Mouse (Mus musculus): ENCODE data around the gene Rabl2.

Rabl2 gene

GRCm38 (mm10) chr15:89591723-89592455, at the start of gene Rabl2:
Gene Rabl2 (minus strand): TSS chr15:89591923.
- DNase-seq (ENCODE audit: low spot score) = peak; percentile 84

- peak; percentile 82 for DNase-seq (ENCODE audit: low spot score)
Measured at GRCm38 (mm10) chr15:89623626-89623959, 31.9 kb upstream of the Rabl2 start.

- DNase-seq (ENCODE audit: low spot score) = no peak
Measured at GRCm38 (mm10) chr15:89622959-89623625, 31.4 kb upstream of the Rabl2 start.

- DNase-seq (ENCODE audit: low spot score) = peak; percentile 34
Measured at GRCm38 (mm10) chr15:89622312-89622958, 30.7 kb upstream of the Rabl2 start.

DNA sequence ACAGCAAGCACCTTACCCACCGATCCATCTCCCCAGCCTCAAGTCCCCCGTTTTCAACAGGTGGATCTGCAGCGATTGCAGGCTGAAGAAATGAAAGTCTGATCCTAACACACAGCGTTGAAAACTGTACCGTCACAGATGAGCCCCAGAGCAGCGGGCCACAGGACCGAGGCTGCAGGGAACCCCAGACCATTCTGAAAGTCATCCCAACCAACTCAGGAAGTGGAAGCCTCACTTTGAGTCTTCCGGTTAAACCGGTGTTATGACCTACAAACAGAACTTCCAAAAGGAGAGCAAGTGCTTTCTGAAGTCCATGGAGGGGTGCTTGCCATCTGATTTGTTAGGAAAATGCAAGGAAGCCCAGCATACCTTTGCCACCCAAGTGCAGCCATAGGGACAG, 16.2 kb upstream of the Rabl2 start:
- DNase-seq (ENCODE audit: low spot score) = no peak

DNA sequence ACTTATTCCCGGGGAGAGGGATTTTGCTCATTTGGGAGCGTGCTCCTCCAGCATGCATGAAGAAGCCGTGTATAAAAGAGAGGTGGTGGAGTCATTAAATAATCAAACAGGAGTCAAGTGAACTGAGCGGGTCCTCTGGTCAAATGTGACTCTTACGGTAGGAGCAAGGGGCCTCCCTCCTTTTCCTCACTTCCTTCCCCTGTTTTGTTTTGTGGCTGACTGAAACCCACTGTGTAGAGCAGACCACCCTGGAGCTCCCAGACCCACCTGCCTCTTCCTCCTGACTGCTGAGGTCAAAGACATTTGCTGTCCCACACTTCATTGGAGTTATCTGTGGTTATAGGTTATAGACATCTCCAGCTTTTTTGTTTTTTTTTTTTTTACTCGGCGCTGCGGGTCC, 15.8 kb upstream of the Rabl2 start:
- DNase-seq (ENCODE audit: low spot score) = no peak

DNA sequence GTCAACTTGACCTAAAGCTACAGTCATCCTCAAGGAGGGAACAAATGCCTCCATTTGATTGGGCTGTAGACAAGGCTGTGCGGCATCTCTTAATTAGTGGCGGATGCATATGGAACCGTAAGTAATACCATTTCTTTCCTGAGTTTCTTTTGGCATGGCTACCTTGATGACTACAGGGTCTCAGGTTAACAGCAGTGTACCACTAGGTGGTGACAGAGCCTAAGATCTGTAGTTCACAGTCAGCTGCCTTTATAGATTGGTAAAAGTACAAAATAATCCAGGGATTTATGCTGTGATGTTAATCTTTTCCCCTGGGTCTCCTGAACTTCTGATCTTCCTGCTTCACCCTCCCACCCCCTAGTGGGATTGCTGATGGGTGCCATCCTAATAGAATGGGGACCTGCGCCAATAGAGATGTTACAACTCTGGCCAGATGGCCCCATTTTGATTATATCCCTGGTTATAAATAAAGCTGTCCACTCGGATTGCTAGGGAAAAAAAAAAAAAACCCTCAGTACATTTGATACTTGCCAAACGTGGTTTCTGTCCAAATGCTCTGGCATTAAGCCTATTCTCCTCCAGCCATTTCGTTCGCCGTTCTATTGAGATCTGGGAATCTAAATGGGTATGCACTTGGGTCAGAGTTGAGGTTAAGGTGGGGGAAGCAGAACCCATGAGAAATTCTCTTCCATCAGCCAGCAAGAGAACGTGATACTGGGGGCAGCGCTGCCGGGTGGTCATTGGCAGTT, 14.3 kb upstream of the Rabl2 start:
- no peak for DNase-seq (ENCODE audit: low spot score)

DNA sequence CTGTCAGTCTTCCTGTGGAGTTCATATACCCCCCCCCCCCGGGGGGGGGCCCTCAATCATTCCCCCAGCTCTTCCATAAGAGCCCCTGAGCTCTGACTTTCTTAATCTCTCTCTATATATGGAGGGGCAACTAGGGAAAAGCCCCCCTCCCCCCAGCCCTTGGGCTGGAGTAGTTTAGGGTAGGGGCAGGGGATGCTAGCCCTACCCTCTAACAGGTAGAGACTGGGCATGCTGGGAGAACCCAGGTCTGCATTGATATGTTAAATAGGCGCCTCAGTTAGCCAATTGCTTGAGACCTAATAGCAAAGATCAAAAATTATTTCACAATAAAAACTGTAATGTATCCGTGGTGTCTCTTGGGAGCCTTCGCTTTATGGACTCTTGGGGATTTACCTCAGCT, 825 bp upstream of the Rabl2 start:
- DNase-seq (ENCODE audit: low spot score) = no peak

DNA sequence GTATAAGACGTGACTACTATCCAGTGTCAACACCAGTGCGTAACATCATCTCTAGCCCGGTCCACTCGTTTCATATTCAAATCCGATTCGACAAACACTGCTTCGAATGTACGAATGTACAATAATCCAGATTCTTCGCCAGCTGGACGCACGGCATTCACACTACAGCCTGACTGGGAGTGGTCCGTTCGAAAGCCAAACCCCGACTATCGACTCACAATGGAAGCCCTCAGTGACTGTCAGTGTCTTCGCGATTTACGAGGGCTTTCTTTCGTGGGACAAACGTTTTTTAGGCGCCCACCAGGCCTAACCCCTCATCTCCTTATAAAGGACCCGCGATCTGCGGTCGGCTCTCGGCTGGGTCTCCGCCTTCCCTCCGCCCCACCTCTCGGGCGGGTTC, 406 bp downstream of the Rabl2 start:
- peak; percentile 17 for DNase-seq (ENCODE audit: low spot score)

DNA sequence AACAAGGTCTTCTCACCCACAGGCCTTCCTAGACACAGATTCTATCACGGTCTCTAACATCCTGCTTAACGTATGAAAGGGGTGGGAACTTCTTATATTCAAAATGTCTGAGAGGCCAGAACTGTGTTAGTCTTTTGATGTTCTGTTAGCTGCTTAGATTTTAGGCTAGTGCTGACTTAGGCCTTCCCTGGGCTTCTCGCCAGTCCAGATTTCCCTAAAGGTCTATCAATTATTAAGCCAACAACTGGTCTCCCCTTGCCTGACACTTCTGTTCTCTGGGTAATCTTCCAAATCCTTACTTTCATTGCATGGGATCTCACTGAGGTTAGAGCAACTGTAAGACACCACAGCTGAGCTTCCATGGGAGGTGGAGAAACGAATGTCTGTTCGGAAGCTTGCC, 2.6 kb downstream of the Rabl2 start:
- DNase-seq (ENCODE audit: low spot score) = no peak

DNA sequence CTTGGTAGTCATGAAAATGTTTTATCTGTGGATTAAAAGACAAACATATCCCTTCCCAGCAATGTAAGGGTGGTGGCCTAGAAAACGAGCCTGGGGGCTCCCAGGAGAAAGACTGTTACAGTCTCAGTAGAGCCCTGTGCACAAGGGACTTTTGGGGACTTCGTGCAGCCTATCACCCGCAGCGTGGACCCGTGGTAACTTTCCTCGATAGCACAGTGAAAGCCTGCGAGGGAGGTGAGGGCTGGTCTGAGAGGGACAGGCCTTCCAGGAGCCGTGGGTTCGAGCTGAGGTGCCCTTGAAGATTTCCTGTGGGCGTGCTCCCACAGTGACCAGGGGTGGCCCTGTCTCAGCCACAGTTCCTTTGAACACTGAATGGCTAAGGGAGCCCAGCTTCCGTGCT, 6.1 kb downstream of the Rabl2 start:
- no peak for DNase-seq (ENCODE audit: low spot score)

- no peak for DNase-seq (ENCODE audit: low spot score)
Measured at GRCm38 (mm10) chr15:89585101-89585500, 6.6 kb downstream of the Rabl2 start.

DNA sequence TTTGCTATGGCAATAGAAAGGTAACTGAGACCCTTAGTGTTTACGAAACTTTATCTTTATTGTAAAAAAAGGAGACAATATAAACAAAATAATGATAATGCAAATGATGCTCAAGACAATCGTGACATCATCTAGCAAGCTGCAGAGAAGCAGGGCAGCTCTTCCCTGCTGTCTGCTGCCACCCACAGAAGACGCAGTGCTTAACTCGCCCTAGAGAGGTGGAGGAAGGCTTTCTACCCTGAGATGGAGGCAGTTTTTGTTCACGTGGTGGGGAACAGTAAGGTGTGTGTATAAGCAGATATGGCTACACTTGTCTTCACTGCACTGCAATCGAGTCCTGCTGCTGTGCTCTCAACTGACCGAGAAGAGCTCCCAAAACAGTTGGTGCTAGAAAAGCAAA, 9.2 kb downstream of the Rabl2 start:
- DNase-seq (ENCODE audit: low spot score) = no peak

DNA sequence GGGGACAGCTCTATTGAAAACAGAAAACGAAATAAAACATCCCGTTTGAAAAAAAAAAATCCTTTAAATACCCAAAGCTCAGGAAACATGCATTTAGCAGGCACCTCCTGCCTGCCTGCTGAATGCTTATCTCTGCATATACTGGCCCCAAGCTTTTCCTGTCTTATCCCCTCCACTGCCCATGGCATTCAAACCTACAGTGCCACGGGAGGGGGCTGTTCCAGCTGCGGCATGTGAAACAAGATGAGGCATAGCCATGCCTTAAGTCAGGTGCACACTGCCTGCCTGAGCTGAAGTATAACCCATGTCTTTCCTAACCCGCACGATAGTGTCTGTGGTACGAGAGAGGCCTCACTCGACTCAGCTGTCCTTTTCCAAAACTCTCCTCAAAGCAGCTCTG, 19.6 kb downstream of the Rabl2 start:
- no peak for DNase-seq (ENCODE audit: low spot score)

DNA sequence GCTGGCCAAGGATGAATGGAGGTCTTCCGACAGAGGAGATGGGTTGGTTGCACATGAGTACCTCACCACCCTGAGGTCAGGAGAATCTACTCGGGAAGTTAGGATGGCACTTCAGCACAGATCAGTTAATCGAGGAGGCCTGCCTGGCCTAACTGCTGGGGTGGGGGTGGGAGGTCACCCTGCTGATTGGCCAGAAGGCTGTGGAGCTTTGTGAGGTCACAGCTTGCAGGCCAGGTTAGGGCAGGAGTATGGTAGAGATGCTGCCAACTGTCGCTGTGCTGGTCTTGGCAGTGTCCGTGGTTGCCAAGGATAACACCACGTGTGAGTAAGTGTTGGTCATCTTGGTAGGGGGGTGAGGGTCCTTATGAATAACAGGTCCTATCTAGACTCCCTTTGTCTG, 23.6 kb downstream of the Rabl2 start, which contains the start of gene Acr:
TSS of gene Acr (plus strand) at position 213 of the 400 bp plus-strand sequence.
- no peak for DNase-seq (ENCODE audit: low spot score)

- no peak for DNase-seq (ENCODE audit: low spot score)
Measured at GRCm38 (mm10) chr15:89559202-89559731, 32.5 kb downstream of the Rabl2 start.

DNA sequence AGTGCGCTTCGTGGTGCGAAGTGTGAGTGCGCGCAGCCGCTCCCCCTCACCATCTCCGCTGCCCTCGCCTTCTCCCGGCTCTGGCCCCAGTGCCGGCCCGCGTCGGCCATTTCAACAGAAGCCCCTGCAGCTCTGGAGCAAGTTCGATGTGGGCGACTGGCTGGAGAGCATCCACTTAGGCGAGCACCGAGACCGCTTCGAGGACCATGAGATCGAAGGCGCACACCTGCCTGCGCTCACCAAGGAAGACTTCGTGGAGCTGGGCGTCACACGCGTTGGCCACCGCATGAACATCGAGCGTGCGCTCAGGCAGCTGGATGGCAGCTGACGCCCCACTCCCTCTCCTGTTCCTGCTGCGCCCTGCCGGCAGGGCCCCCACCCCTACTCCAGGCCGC, 33.7 kb downstream of the Rabl2 start:
- no peak for DNase-seq (ENCODE audit: low spot score)

DNA sequence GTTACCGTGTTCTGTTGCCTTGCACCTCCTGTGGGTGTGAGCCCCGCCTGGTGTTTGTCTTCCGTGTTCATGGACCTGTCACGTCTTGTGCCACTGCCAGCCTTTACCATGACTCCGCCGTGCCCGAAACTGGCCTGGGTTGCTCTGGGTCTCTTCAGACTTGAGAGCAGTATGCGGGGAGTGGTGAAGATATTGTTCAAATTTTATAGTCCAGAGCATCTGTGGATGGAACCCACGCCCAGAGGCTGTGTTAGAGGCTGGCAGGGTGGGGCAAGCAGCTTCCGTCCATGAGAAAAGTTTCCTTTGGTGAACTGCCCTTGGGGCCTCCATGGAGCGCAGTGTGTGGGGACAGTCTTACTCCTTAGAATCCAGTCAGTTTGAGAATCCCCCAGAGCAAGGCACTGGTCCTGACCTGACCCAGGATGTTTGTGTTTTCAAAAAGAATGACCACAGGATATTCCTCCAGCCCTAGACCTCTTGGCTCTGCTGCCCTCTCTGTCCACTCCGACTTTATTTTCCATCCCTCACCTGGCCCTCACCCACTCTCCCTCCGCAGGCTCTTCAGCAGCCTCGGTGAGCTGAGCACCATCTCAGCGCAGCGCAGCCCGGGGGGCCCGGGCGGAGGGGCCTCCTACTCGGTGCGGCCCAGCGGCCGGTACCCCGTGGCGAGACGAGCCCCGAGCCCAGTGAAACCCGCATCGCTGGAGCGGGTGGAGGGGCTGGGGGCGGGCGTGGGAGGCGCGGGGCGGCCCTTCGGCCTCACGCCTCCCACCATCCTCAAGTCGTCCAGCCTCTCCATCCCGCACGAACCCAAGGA, 34.3 kb downstream of the Rabl2 start:
- no peak for DNase-seq (ENCODE audit: low spot score)

DNA sequence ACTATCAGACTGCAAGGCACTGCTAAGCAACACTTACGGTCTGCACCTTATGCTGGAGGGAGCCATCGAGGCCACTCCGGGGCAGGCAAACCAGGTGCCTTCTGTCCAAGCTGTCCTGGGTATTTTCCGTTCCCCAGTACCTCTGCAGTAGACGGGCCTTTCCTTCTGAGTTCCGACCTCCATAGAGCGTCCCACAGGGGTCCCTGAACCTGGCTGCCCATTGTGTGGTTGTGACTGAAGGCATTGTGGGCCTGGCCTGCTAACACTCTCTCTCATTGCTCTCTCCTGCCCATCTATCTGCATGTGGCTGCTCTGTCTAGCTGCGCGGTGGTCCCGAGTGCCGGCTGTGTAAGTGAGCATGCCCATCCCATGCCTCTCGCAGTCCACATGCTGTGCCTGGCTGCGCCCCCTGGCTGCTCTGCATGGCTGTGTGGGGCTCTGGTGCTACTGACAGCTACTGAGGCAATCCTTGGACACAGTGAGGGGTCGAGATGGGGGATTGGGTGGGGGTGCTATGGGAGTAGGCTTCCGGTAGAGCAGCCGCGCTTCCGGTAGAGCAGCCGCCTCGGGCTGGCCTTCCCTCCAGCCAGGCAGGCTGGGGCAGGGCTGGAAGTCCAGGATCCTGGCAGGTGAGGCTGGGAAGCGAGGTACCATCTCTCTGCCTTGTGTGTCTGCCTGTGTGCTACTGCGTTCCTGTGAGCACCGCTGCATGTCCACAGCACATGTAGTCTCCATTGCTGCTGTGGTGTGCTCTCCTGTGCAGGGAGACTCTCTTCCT, 35.1 kb downstream of the Rabl2 start:
- no peak for DNase-seq (ENCODE audit: low spot score)

DNA sequence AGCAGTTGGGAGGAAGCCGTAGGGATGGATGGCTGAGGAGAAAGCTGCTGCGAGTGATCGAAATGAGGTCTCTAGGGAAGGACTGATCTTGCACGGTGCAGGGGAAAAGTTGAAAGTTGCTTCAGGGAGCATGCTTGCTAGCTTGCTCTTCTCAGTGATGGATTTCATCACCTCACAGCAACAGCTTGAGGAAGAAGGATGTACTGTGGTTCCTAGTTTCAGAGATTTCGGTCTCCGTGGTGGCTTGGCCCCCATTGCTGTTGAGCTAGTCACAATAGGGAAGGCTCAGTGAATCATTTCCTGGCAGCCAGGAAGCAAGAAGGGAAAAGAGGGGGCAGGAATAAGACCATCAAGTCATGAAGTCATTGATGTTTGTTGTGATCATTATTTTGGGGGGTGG, 36.1 kb downstream of the Rabl2 start:
- DNase-seq (ENCODE audit: low spot score) = no peak

- DNase-seq (ENCODE audit: low spot score) = no peak
Measured at GRCm38 (mm10) chr15:89551733-89552132, 40.0 kb downstream of the Rabl2 start.
